Mouse (Mus musculus): ENCODE data around the gene Pitpna. TPM values are rescaled to one million over a fixed set of nuclear protein-coding genes. Genes with fewer than 3 reads are reported as not detected.

The Pitpna gene
- total and polyA plus RNA-seq, 3 experiments: 57.2 to 99.1 (median 96.6) TPM

GRCm38 (mm10) chr11:75567346-75568114 lies 20.4 kb upstream of the Pitpna start:
- no peaks in the 10 kb centered on the region for H3K27me3 ChIP-seq (ENCODE audit: control insufficient read depth, insufficient read depth, low read length)
- intact Hi-C loops (cut with DNase I): no loop called here

GRCm38 (mm10) chr11:75568115-75568511 lies 19.8 kb upstream of the Pitpna start:
- 87% methylated on average over 6 of the region's 6 CpGs for WGBS
- no peak overlapping the region for H3K4me3 ChIP-seq
- H3K36me3 ChIP-seq (ENCODE audit: control insufficient read depth, insufficient read depth, low read length): no peaks in the 10 kb centered on the region
- no peak overlapping the region for H3K9ac ChIP-seq (ENCODE audit: low read depth, low read length)
- no peaks in the 10 kb centered on the region for H3K27me3 ChIP-seq (ENCODE audit: control insufficient read depth, insufficient read depth, low read length)
- H3K27ac ChIP-seq: no peak overlapping the region
- TF ChIP-seq EP300 (IDR thresholded peaks at IDR 0.05; ENCODE audit: insufficient read depth, low read depth, low read length): no peak
- no peak for TF ChIP-seq CTCF (IDR thresholded peaks at IDR 0.05)
- no peak for TF ChIP-seq POLR2A (IDR thresholded peaks at IDR 0.05; ENCODE audit: insufficient read depth, low read depth, low read length)
- intact Hi-C loops (cut with DNase I): no loop called here
- no peaks in the 10 kb centered on the region for H3K79me2 ChIP-seq (replicated peaks; ENCODE audit: control insufficient read depth, insufficient read depth, low read length)
- DNase-seq: no peak
- peaks cover 25% of the 10 kb centered on the region for H3K4me1 ChIP-seq (ENCODE audit: control insufficient read depth, insufficient read depth, low read length)

More at GRCm38 (mm10) chr11:75567346-75568114, 20.4 kb upstream of the Pitpna start:
- Histone ChIP-seq H3K79me2 (replicated peaks; ENCODE audit: control insufficient read depth, insufficient read depth, low read length) (no peaks in the 10 kb centered on the region), H3K9ac (ENCODE audit: low read depth, low read length) (no peak overlapping the region), H3K27ac (no peak overlapping the region; the same call in 1 of the 2 replicates), H3K4me1 (ENCODE audit: control insufficient read depth, insufficient read depth, low read length) (peaks cover 23% of the 10 kb centered on the region), H3K36me3 (ENCODE audit: control insufficient read depth, insufficient read depth, low read length) (no peaks in the 10 kb centered on the region), H3K4me3 (no peak overlapping the region)
- DNase-seq: no peak
- WGBS: 55% methylated on average over 9 of the region's 9 CpGs
- TF ChIP-seq EP300 (IDR thresholded peaks at IDR 0.05; ENCODE audit: insufficient read depth, low read depth, low read length): no peak
- TF ChIP-seq POLR2A (IDR thresholded peaks at IDR 0.05; ENCODE audit: insufficient read depth, low read depth, low read length): no peak
- TF ChIP-seq CTCF (IDR thresholded peaks at IDR 0.05): no peak

GRCm38 (mm10) chr11:75568962-75569361 lies 18.9 kb upstream of the Pitpna start:
- no peak for TF ChIP-seq EP300 (IDR thresholded peaks at IDR 0.05; ENCODE audit: insufficient read depth, low read depth, low read length)
- TF ChIP-seq POLR2A (IDR thresholded peaks at IDR 0.05; ENCODE audit: insufficient read depth, low read depth, low read length): no peak
- TF ChIP-seq CTCF (IDR thresholded peaks at IDR 0.05): no peak
- intact Hi-C loops (cut with DNase I): no loop called here
- Histone ChIP-seq H3K27me3 (ENCODE audit: control insufficient read depth, insufficient read depth, low read length) (no peaks in the 10 kb centered on the region), H3K9ac (ENCODE audit: low read depth, low read length) (no peak overlapping the region), H3K4me3 (no peak overlapping the region), H3K27ac (no peak overlapping the region), H3K36me3 (ENCODE audit: control insufficient read depth, insufficient read depth, low read length) (no peaks in the 10 kb centered on the region), H3K4me1 (ENCODE audit: control insufficient read depth, insufficient read depth, low read length) (peaks cover 21% of the 10 kb centered on the region), H3K79me2 (replicated peaks; ENCODE audit: control insufficient read depth, insufficient read depth, low read length) (no peaks in the 10 kb centered on the region)
- 94% methylated on average over 12 of the region's 12 CpGs for WGBS
- DNase-seq: no peak

GRCm38 (mm10) chr11:75570375-75571125 lies 17.3 kb upstream of the Pitpna start:
- H3K27ac ChIP-seq: peak overlapping the region; percentile 20; the same call in 1 of the 2 replicates
- TF ChIP-seq POLR2A (IDR thresholded peaks at IDR 0.05; ENCODE audit: insufficient read depth, low read depth, low read length): no peak
- TF ChIP-seq EP300 (IDR thresholded peaks at IDR 0.05; ENCODE audit: insufficient read depth, low read depth, low read length): no peak
- TF ChIP-seq CTCF (IDR thresholded peaks at IDR 0.05): no peak
- WGBS: 90% methylated on average over 17 of the region's 17 CpGs

GRCm38 (mm10) chr11:75571126-75571990 lies 16.5 kb upstream of the Pitpna start:
- intact Hi-C loops (cut with DNase I): loop anchor here (5.0 kb wide), 3 partner anchors 109 to 389 kb away; partner anchors contain the start of gene Tlcd2
- Histone ChIP-seq H3K36me3 (ENCODE audit: control insufficient read depth, insufficient read depth, low read length) (no peaks in the 10 kb centered on the region), H3K27ac (peak overlapping the region; percentile 33; the same call in 1 of the 2 replicates), H3K27me3 (ENCODE audit: control insufficient read depth, insufficient read depth, low read length) (no peaks in the 10 kb centered on the region), H3K79me2 (replicated peaks; ENCODE audit: control insufficient read depth, insufficient read depth, low read length) (no peaks in the 10 kb centered on the region), H3K4me3 (no peak overlapping the region), H3K9ac (ENCODE audit: low read depth, low read length) (peak overlapping the region; percentile 36; the same call in 1 of the 2 replicates), H3K4me1 (ENCODE audit: control insufficient read depth, insufficient read depth, low read length) (peaks cover 9% of the 10 kb centered on the region)
- DNase-seq: peak; percentile 55 to 76
- TF ChIP-seq CTCF (IDR thresholded peaks at IDR 0.05) (no peak), EP300 (IDR thresholded peaks at IDR 0.05; ENCODE audit: insufficient read depth, low read depth, low read length) (0 out of 2 replicates have a peak, but pooled peaks have one; percentile 48), POLR2A (IDR thresholded peaks at IDR 0.05; ENCODE audit: insufficient read depth, low read depth, low read length) (no peak)
- WGBS: 59% methylated on average over 14 of the region's 14 CpGs

More at GRCm38 (mm10) chr11:75570375-75571125, 17.3 kb upstream of the Pitpna start:
- no peaks in the 10 kb centered on the region for H3K27me3 ChIP-seq (ENCODE audit: control insufficient read depth, insufficient read depth, low read length)
- DNase-seq: no peak
- no peak overlapping the region for H3K9ac ChIP-seq (ENCODE audit: low read depth, low read length)
- intact Hi-C loops (cut with DNase I): loop anchor here (5.0 kb wide), 3 partner anchors 108 to 388 kb away; partner anchors contain the start of gene Tlcd2
- H3K36me3 ChIP-seq (ENCODE audit: control insufficient read depth, insufficient read depth, low read length): no peaks in the 10 kb centered on the region
- peaks cover 13% of the 10 kb centered on the region for H3K4me1 ChIP-seq (ENCODE audit: control insufficient read depth, insufficient read depth, low read length)
- no peaks in the 10 kb centered on the region for H3K79me2 ChIP-seq (replicated peaks; ENCODE audit: control insufficient read depth, insufficient read depth, low read length)
- no peak overlapping the region for H3K4me3 ChIP-seq

Measured in heart, adult 2 months (tissue).